Mouse (Mus musculus): Measurements from ENCODE around the gene Rrp9.

- TF ChIP-seq POLR2A (IDR thresholded peaks at IDR 0.05; ENCODE audit: extremely low read depth, insufficient read depth, low read length) (peak; percentile 41; the same call in 1 of the 2 replicates), CTCF (IDR thresholded peaks at IDR 0.05; ENCODE audit: extremely low read depth, insufficient read depth, low read length) (no peak)
Observed at GRCm38 (mm10) chr9:106454071-106454761, 21.5 kb upstream of the Rrp9 start.
